Mouse (Mus musculus) midbrain, embryonic 11.5 days (tissue): ENCODE data around the gene Gps1. TPM values are rescaled to one million over a fixed set of nuclear protein-coding genes. Genes with fewer than 3 reads are reported as not detected.
"Not testable (repeated sequence)": the region's sequence is repeated elsewhere in the genome, so short reads cannot be mapped to it uniquely, and the experiment has no call there.

Experiments used
- ATAC-seq: fragments of 200-750 bp; cut with Nextera tagmentation; 2 replicates; pipeline ENCODE4 v1.8.0; 2017; ENCODE audit warnings: moderate TSS enrichment, moderate library complexity; ENCODE audit not compliant: low FRiP score
- DNase-seq: peaks from one replicate; pipeline ENCODE4 v3.0.0; 2015; ENCODE audit warnings: low spot score; ENCODE audit errors: missing footprints
- H3K27ac ChIP-seq: fragments of 300-500 bp; sonication (generic); 2 replicates; pipeline ENCODE4 v1.5.1; 2014; ENCODE audit warnings: low read depth, low read length
- H3K27me3 ChIP-seq: fragments of 300-500 bp; sonication (generic); 2 replicates; pipeline ENCODE4 v1.6.1; 2014; ENCODE audit warnings: mild to moderate bottlenecking, low read length, moderate library complexity, mixed read lengths; ENCODE audit not compliant: control insufficient read depth, insufficient read depth
- H3K36me3 ChIP-seq: fragments of 300-500 bp; sonication (generic); 2 replicates; pipeline ENCODE4 v1.6.1; 2014; ENCODE audit warnings: mild to moderate bottlenecking, low read length, moderate library complexity, mixed read lengths; ENCODE audit not compliant: control insufficient read depth, insufficient read depth
- H3K4me1 ChIP-seq: fragments of 300-500 bp; sonication (generic); 2 replicates; pipeline ENCODE4 v1.6.1; 2014; ENCODE audit warnings: low read length; ENCODE audit not compliant: control insufficient read depth, insufficient read depth
- H3K4me2 ChIP-seq: fragments of 300-500 bp; sonication (generic); 2 replicates; pipeline ENCODE4 v1.6.1; 2014; ENCODE audit warnings: mild to moderate bottlenecking, moderate library complexity
- H3K4me3 ChIP-seq: fragments of 300-500 bp; sonication (generic); 2 replicates; pipeline ENCODE4 v1.5.1; 2014; ENCODE audit warnings: low read depth, low read length
- H3K9ac ChIP-seq: fragments of 300-500 bp; sonication (generic); 2 replicates; pipeline ENCODE4 v1.6.1; 2014; ENCODE audit warnings: low read length
- H3K9me3 ChIP-seq: fragments of 300-500 bp; sonication (generic); 2 replicates; pipeline ENCODE4 v1.6.1; 2016; ENCODE audit warnings: low read length; ENCODE audit not compliant: control insufficient read depth
- WGBS: fragments of 180-500 bp; shearing (Covaris S2); extraction: QIAGEN DNeasy Blood & Tissue Kit; methylation state at CpG from one replicate; pipeline ENCODE4 v1.1.7; 2014; 5-methylcytosine and 5-hydroxymethylcytosine counted together
- polyA plus RNA-seq: library from polyadenylated mRNA; unstranded; fragments of >200 nt; fragmentation: Nextera tagmentation; extraction: Ambion mirVana; gene quantifications from 2 replicates; pipeline ENCODE4 v1.2.1, GENCODE M21; 2014

Gene Gps1
- polyA plus RNA-seq, 1 experiment from 2014 or later, result 269 TPM

DNA sequence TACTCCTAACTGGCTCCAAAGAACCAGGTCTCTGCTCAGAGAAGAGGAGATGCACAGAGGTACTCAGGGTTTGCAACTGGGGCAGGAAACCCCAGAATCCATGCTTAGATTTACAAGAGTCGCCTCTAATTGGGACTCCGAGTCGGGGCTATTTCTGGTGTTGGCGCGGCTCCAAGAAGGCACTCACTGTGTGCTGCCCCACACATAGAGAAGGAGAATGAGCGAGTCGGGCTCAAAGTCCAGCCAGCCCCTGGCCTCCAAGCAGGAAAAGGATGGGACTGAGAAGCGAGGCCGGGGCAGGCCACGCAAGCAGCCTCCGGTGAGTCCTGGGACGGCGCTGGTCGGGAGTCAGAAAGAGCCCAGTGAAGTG is 21.4 kb upstream of the Gps1 start, which contains the start of gene Hmga1b:
TSS of gene Hmga1b (plus strand) at position 123 of the 370 bp plus-strand sequence.
- not testable (repeated sequence) for H3K4me1 ChIP-seq, ATAC-seq, H3K4me3 ChIP-seq, H3K4me2 ChIP-seq, H3K27me3 ChIP-seq, DNase-seq, H3K36me3 ChIP-seq, H3K9ac ChIP-seq, H3K27ac ChIP-seq, H3K9me3 ChIP-seq
- WGBS, result 26% methylated on average over 12 of the region's 14 CpGs

DNA sequence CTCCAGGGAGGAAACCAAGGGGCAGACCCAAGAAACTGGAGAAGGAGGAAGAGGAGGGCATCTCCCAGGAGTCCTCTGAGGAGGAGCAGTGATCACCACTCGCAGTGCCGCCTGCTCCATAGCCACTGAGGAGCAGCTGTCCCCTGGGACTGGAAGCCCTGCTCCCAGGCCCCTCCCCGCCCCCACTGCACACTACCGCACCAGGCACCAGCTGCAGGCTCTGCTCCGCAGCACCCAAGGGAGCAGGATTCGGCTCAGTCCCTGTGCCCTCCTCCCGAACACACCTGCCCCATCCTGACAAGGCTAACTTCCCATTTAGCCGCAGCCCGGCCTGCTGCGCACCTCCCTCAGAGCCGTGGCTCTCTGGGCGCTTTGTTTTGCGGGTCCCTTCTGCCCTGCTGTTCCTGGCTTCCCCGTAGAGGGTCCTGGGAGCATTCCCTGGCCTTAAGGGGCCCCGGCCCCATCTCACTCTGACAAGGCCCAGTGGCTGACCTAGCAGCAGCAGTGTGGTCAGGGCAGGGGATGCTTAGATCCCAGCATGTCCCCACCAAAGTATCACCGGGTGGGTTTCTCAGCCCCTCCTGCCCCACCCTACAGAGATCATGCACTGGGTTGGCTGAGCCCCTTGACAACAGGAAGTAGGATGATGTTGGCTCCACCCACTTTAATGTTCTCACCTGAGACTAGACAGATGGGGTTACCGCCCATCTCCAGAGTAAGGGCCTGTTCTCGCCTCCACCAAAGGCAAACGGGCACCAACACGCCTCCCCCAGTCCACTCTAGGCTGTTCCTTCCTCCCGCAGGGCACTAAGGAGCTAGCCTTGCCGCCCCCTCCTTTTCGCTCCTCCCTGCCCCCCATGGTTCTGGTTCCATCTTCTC is 20.7 kb upstream of the Gps1 start:
- not testable (repeated sequence) for H3K27me3 ChIP-seq, H3K4me1 ChIP-seq, H3K4me2 ChIP-seq, H3K36me3 ChIP-seq, H3K9ac ChIP-seq, H3K9me3 ChIP-seq, H3K27ac ChIP-seq, ATAC-seq, H3K4me3 ChIP-seq
- peak; percentile 76 for DNase-seq
- WGBS, result 18% methylated on average over 4 of the region's 23 CpGs

DNA sequence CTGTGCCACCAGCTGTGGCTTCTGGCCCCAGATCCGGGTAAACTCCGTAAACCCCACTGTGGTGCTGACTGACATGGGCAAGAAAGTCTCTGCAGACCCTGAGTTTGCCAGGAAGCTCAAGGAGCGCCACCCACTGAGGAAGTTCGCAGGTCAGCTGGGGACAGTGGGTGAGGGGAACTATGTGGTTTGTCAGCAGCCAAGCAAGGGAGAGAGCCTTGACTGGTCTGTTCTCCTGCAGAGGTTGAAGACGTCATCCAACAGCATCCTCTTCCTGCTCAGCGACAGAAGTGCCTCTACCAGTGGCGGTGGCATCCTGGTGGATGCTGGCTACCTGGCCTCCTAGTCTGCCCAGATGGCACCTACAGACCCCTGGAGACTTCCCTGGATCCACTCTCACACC is 17.0 kb upstream of the Gps1 start:
- H3K9me3 ChIP-seq, H3K4me1 ChIP-seq, ATAC-seq, DNase-seq, H3K36me3 ChIP-seq, H3K9ac ChIP-seq, H3K4me3 ChIP-seq, H3K27ac ChIP-seq, H3K27me3 ChIP-seq, H3K4me2 ChIP-seq: not testable (repeated sequence)
- WGBS, result 81% methylated on average over 3 of the region's 7 CpGs

DNA sequence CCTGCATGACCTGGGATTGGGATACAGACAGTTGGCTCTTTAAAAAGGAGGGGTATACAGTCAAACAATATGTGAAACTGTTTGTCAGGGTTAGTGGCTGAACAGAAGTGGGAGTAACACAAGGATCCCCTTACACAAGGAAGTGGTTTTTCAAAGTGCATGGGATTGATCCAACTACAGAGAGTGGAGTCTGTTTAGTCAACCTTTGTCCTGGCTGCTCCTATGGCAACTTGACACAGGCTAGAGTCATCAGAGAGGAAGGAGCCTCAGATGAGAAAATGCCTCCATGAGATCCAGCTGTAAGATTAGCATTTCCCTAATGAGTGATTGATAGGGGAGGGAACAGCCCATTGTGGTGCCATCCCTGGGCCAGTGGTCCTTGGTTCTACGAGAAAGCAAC is 15.9 kb upstream of the Gps1 start:
- 66% methylated on average over 1 of the region's 1 CpGs for WGBS
- no peak overlapping the region for H3K9ac ChIP-seq
- no peaks in the 10 kb centered on the region for H3K36me3 ChIP-seq
- H3K27ac ChIP-seq, result no peak overlapping the region
- no peaks in the 10 kb centered on the region for H3K9me3 ChIP-seq
- ATAC-seq (no peak), DNase-seq (no peak)
- H3K4me3 ChIP-seq, result no peak overlapping the region
- H3K27me3 ChIP-seq, result no peaks in the 10 kb centered on the region
- H3K4me1 ChIP-seq, result no peaks in the 10 kb centered on the region
- no peak overlapping the region for H3K4me2 ChIP-seq

DNA sequence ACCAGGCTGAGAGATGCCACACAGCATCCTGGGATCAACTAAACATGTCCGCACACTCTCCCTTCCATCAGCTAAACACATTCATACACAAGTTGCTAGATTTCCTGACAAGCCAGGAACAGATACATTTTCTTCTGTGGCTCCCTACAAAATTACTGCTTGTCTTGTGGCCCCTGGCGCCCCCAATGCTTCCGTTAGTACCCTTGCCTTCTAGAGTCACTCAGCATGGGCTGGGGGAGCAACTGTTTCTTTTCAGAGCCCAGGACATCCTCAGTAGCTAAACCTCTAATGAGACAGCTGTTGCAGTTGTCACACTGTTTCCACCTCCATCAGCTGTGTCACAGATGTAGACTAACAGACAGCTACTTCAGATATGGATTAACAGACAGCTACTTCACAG is 11.3 kb upstream of the Gps1 start:
- no peak overlapping the region for H3K4me3 ChIP-seq
- whole genome bisulfite sequencing, result 78% methylated on average over 3 of the region's 3 CpGs
- peak; percentile 74 for DNase-seq

DNA sequence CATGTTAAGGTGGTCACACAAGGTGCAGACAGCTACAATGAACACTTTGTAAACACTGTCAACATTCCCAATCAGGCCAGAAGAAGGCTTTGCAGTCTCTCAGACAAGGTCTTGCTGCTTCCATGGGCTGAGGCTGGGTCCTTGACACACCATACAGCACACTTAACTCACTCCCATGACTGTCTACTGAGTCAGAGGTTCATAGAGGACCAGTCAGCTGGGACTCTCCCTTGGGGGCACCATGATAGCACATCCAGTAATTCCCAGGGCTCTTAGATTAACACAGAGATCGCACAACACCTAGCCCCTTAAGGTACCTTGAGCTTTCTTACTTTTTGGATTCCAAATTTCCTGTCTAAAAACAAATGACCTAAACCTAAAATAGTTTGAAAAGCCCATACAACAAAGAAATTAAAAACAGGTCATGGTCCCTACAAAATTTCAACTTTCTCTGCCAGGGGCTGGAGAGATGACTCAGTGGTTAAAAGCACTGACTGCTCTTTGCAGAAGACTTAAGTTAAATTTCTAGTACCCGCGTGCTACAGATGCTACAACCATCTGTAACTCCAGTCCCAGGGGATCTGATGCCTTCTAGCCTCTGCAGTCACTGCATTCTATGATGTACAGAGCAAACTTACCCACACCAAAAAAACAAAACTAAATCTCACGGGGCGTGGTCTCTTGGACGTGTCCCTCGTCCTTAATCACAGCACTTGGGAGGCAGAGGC is 10.4 kb upstream of the Gps1 start:
- no peaks in the 10 kb centered on the region for H3K27me3 ChIP-seq
- no peaks in the 10 kb centered on the region for H3K36me3 ChIP-seq
- H3K4me2 ChIP-seq, result no peak overlapping the region
- H3K4me1 ChIP-seq, result no peaks in the 10 kb centered on the region; the same call in 1 of the 2 replicates
- DNase-seq (peak; percentile 75), ATAC-seq (no peak)
- WGBS, result 89% methylated on average over 7 of the region's 7 CpGs
- no peak overlapping the region for H3K27ac ChIP-seq
- H3K4me3 ChIP-seq, result no peak overlapping the region
- H3K9me3 ChIP-seq, result no peaks in the 10 kb centered on the region
- no peak overlapping the region for H3K9ac ChIP-seq

More for the DNA sequence above, 11.3 kb upstream of the Gps1 start:
- Histone ChIP-seq H3K4me2 (no peak overlapping the region), H3K9ac (no peak overlapping the region), H3K36me3 (no peaks in the 10 kb centered on the region), H3K4me1 (no peaks in the 10 kb centered on the region; the same call in 1 of the 2 replicates), H3K9me3 (no peaks in the 10 kb centered on the region), H3K27ac (no peak overlapping the region), H3K27me3 (no peaks in the 10 kb centered on the region)
- ATAC-seq, result no peak

DNA sequence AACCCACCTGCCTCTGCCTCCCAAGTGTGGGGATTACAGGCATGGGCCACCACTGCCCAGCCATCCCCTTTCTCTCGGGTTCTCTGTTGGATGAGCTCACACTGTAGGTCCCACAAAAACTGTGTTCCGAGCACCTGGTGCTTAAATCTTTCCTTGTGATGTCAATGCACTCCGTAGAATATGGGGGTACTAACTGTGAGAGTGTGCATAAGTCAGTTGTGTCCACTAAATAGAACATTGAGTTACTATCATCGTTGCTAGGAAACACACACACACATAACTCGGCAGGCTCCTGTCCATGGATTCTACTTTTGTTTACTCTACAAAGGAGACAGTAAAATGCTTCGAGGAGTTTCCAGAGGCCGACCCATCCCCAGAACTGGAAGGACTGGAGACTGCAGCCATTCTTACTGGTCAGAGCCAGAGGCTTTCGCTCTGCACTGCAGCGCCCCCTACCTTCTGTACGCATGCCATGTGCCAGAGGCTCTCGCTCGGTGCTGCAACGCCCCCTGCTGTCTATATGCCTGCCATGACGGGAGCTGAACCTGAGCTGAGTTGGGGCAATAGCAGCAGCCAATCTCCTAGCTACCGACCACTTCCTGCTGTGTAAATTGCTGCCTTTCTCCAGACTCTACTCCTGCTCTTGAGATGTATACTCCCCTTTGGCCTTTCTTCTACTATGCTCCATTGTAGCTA is 8.2 kb upstream of the Gps1 start:
- no peaks in the 10 kb centered on the region for H3K36me3 ChIP-seq
- WGBS, result 28% methylated on average over 15 of the region's 15 CpGs
- no peak overlapping the region for H3K9ac ChIP-seq
- no peaks in the 10 kb centered on the region for H3K9me3 ChIP-seq
- DNase-seq (peak; percentile 99), ATAC-seq (peak; percentile 79)
- no peak overlapping the region for H3K4me2 ChIP-seq
- H3K27ac ChIP-seq, result no peak overlapping the region
- H3K4me3 ChIP-seq, result no peak overlapping the region
- no peaks in the 10 kb centered on the region; the same call in 1 of the 2 replicates for H3K4me1 ChIP-seq
- H3K27me3 ChIP-seq, result no peaks in the 10 kb centered on the region

DNA sequence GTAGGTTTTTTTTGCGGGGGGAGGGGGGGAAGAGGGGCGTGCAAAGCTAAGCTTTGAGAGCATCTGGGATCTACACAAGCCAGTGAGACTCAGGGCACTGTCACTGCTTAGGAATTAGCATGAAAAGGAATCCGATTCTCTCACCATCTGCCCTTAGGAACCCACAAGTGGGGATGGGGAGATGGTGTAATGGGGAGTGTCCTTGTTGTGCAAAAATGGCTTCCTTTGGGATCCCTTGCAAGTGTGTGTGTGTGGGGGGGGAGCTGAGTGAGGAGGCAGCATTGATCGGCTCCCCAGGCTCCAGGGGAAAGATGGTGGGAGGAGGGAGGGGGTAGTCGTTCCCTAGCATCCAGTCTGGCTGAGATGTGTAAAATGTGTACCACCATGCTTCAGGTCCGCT is 6.9 kb upstream of the Gps1 start:
- H3K4me1 ChIP-seq, result no peaks in the 10 kb centered on the region; the same call in 1 of the 2 replicates
- no peak overlapping the region for H3K4me3 ChIP-seq
- H3K27ac ChIP-seq, result no peak overlapping the region
- no peaks in the 10 kb centered on the region for H3K9me3 ChIP-seq
- ATAC-seq (no peak), DNase-seq (peak; percentile 61)
- H3K9ac ChIP-seq, result no peak overlapping the region
- H3K36me3 ChIP-seq, result no peaks in the 10 kb centered on the region; the same call in 1 of the 2 replicates
- WGBS, result 36% methylated on average over 6 of the region's 6 CpGs
- no peak overlapping the region for H3K4me2 ChIP-seq
- H3K27me3 ChIP-seq, result no peaks in the 10 kb centered on the region
